Mouse (Mus musculus): ENCODE measurements around the gene E330009J07Rik.

The E330009J07Rik gene

DNA sequence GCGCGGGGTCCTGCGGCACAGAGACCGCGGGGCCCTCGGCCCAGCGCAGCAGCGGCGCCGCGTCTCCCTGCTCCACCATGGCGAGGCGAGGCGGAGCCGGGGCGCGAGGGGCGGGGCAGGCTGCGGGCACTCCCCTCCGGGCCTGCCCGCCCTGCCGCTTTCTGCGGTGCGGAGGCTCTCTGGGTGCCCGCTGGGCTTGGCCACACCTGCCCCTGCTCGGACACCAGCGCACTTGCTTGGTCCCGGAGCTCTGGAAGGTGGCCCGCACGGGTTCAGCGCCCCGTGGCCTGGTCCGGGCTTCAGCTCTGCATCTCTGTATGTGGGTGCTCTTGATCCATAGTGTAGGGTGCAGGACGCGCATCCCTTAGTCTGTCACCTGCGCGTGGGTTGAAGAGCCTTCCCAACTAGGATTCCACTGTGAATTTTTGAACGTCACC lies at the start of gene E330009J07Rik:
Gene E330009J07Rik, minus strand, starts transcription at position 89 of the 437 bp plus-strand sequence.
- peak; percentile 70 to 78 for DNase-seq (ENCODE audit: low spot score in 2 of 2)

DNA sequence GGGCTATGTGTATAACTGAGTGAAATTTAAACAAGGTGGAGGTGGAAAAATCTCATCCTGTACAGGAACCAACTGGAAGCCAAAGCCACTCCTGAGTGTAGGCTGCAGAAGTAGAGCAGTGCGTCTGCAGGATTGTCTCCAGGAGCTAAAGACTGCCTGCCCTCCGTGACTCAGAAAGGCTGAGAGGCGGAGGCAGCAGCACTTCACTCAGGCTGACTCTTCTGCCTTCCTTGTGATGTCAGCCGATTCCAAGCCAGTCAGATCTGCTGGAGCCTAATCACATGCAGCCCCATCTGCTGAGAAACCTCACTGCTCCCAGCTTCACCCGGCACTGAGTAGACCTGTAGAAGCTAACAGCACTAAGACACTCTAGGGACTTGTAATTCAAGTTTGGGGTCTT lies 46.4 kb upstream of the E330009J07Rik start:
- DNase-seq (ENCODE audit: low spot score in 2 of 2), result no peak

DNA sequence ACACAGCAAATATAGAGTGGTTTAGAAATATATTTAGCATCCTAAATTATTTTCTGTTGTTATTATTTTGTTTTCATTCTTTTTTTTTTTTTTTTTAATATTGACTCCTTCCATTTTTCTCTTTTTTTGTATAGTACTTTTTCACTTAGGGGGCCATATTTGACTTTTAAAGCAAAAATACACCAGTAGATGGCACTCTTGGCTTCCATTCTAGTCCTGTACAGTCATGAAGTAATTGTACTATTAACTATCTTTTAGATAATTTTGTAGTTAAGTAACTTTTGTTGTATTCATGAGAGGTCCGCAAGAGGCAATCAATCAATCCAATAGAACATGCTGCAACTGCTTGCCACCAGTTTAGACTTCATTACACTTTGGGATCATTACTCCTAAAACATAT lies 43.8 kb upstream of the E330009J07Rik start:
- DNase-seq (ENCODE audit: low spot score in 2 of 2), result no peak

DNA sequence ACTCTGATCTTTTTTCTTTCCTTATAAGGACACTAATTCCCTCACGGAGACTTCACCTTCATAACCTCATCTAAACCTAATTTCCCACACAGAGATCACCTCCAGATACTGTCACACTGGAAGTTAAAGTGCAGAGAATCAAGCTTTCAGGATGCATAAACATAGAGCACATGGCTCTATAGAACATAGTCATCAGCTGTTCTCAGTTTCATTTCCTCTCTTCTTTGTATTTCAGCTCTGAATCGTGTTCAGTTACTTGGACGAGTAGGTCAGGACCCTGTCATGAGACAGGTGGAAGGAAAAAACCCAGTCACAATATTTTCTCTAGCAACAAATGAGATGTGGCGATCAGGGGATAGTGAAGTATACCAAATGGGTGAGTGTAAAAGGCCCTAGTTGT lies 40.2 kb upstream of the E330009J07Rik start:
- DNase-seq (ENCODE audit: low spot score in 2 of 2), result peak; percentile 8 to 11

DNA sequence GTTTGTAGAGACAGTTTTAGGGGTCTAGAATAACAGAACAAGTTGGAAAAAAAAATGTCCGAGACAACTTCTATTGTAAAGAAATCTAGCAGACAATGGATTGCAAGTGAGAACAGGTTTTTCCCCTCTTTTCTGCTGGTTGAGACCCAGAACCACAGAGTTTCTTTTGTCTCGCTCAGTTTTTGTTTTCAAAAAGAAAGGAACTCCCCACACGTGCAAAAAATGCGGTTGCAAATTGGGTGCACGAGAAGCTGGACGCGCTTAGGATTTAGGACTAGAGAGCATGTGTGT lies 35.7 kb upstream of the E330009J07Rik start:
- peak; percentile 1 to 2 for DNase-seq (ENCODE audit: low spot score in 2 of 2)

DNA sequence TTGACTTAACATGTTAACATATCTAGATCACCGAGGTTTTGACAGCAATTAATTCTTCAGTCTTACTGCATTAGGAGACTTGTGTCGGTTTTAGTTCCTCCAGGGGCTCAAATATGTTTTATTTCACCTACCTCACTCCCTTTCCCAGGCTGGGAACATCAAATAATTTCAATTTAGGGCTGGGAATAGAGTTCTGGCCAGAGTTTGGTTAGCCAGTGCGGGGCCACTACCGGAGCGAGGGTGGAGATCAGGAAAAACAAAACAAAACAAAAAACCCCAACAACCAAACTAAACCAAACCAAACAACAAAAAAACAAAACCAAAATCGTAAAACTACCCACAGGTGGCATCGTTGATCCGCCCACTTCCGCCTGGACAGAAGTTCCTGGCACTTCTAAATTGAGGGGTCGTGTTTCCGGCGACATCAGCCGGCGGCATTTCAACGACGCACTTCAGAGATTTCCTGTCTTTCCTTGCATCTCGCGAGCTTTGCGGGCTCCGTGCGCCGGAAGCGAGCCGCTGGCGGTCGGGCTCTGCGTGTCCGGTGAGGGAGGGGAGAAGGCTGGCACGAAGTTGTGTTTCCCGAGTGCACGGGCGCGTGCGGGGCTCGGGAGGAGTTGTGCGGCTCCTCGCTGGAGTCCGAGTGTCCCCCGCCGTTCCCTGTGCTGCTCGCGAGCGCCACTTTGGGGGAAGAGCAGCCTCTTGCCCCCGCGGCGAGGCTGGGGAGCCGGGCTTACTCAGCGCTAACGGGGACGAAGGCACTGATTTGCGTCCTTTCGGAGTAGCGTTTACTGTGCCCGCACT lies 35.2 kb upstream of the E330009J07Rik start, which contains the start of gene Ssbp1:
Gene Ssbp1, plus strand, starts transcription at position 437 of the 804 bp plus-strand sequence.
- DNase-seq (ENCODE audit: low spot score in 2 of 2), result peak; percentile 90 to 93

DNA sequence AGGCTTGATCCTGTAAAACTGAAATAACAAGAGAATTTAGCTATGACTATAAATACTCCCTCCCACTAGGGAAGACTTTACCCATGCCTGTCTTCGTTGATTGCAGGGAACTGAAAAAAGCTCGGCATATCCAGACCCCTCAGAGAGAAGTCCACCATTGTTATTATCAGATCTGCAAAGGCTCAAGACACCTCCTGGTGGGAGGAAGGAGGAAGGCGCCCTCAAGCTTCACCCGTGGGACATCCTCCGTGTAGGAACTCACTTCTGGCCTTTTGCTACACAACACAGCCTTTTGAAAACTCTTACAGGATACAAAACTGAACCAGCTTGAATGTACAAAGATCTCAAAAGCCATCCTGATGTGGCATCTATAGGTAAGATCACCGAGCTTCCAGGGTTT lies 29.8 kb upstream of the E330009J07Rik start:
- no peak for DNase-seq (ENCODE audit: low spot score in 2 of 2)

DNA sequence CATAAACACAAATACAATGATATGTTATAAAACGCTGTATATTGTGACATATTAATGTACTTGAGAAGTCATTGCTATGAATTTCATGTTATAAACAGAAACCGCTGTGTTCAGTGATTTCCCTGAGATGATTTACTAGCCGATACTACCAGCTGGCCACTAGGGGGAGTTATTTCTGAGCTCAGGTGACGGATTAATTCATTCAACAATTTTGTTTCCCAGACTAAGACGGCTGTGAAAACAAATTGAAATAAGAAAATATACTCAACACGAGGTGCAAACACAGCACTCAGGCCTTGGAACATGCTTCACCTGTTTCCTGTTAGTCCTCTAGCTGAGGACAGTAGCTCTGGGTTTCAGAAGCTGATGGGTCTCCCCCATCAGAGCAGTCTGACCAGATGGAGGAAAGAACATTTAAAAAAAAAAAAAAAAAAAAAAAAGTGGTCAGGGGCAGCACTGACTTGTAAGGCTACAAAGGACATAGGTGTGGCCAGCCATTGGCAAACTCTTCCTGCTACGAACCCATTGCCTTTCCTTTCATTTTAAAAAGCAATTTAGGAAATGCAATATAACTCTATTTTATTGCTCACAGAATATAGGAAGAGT lies 18.6 kb upstream of the E330009J07Rik start:
- no peak for DNase-seq (ENCODE audit: low spot score in 2 of 2)

DNA sequence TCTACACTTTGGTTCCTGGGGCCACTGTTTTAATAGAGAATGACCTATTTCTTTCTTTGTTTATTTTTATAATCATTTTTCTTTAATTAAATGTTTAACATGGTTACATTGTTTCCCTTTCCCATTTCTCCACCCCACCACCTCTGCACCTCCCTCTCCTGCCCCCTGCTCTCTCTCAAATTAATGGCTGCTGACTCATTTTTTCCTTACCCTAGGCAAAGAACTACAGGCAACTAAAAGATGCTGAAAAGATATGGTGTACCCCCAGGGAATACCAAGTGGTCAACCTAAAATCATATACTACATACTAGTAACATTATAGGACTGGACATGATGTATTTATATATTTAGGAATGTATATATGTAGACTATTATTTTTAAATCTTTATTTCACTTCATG lies 12.7 kb upstream of the E330009J07Rik start:
- DNase-seq (ENCODE audit: low spot score in 2 of 2), result no peak

DNA sequence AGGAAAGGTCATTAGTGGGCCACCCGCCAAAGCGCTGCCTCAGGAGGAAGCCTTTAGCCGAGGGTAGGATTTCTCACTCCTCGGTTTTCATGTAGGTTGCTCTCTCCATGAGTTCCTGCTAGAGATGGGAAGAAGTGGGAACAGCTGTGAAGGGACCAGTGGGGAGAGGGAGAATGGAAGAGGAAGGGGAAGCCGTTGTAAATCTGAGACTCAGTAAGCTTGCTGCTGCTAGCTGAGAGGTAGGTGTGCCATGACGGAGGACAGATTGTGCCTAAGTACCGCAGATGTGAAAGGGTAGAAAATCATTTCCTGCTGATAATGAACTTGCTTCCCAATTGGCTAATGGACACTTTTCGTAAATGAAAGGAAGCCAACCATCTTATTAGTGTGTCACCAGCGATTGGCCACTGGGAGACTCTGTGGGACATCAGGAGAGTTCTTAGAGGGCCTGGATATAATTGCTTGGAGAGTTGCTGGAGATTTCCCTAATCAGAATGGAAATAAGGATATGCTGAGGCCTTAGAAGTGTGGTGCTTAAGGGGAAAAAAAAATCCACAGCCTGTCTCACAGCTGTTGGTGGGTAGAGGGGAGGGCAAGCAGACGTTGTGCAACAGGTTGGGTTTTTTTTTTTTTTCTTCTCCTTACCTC lies 7.5 kb upstream of the E330009J07Rik start:
- no peak for DNase-seq (ENCODE audit: low spot score in 2 of 2)

DNA sequence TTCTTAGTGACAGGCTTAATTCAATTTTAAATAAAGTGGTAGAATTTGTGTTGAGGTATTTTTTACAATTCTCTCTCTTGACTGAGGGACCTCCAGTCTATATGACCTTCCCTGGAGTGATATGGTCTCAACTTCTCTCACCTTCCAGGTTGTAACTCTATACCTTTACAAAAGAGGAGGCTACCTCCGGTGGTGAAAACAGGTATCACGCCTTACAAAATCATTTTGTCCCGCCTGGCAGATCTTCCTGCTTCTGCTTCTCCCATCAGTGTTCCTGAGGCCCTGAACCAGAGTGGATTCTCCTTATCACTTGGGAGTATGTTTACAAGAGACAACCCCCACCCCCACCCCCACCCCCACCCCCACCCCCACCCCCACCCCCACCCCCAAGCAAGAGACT lies 5.8 kb upstream of the E330009J07Rik start:
- no peak for DNase-seq (ENCODE audit: low spot score in 2 of 2)

DNA sequence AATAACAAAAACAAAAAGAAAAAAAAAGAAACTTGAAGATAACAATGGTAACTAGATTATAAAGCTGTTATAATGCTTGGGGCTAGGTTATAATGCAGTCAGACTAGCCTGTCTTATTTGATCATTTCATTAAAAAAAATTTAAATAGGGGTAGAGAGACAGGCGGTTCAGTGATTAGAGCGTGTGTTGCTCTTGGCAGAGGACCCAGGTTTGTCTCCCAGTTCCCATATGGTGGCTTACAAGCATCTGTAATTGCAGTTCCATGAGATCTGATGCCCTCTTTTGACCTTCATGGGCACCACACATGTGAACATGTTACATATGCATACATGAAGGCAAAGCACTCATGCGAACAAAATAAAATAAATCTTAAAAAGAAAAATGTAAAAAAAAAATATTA lies 5.3 kb upstream of the E330009J07Rik start:
- DNase-seq (ENCODE audit: low spot score in 2 of 2), result no peak

DNA sequence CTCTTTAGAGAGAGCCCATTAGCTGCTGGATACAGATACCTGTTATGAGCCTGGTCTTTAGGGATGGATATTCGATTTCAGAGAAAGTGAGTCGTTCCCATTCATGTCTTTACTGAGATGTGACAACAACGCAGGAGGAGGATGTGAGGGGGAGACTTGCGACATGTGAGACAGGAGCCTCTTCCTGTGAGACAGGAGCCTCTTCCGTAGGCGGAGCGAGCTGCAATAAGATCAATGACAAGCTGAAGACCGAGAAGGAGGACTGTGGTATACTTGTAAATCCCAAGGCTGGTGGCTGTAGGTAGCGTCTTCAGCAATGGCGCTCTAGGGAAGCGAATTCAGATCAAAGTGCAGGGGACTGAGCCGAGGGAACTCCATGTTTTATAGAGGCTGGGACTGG lies 3.8 kb upstream of the E330009J07Rik start:
- DNase-seq (ENCODE audit: low spot score in 2 of 2), result peak; percentile 7 to 12

DNA sequence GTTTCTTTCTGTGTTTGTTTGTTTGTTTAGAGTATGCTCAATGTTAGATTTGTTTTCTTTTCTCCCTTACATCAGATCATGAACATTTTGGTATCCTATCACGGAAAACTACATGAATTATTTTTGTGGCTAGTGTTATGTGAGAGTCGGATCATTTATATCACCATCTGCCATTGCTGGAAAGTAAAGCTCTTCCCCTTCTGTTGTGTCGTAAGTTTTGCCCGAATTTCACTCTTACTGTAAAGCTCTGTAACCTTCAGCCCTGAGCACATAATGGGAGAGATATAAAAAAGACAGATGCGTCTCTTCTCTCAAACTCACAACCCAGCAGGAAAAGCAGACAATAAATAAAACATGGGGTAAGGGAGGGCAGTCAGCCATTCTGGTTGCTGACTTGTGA lies 3.0 kb upstream of the E330009J07Rik start, which contains the start of gene Wee2:
Gene Wee2, plus strand, starts transcription at position 153 of the 400 bp plus-strand sequence.
- DNase-seq (ENCODE audit: low spot score in 2 of 2), result no peak

DNA sequence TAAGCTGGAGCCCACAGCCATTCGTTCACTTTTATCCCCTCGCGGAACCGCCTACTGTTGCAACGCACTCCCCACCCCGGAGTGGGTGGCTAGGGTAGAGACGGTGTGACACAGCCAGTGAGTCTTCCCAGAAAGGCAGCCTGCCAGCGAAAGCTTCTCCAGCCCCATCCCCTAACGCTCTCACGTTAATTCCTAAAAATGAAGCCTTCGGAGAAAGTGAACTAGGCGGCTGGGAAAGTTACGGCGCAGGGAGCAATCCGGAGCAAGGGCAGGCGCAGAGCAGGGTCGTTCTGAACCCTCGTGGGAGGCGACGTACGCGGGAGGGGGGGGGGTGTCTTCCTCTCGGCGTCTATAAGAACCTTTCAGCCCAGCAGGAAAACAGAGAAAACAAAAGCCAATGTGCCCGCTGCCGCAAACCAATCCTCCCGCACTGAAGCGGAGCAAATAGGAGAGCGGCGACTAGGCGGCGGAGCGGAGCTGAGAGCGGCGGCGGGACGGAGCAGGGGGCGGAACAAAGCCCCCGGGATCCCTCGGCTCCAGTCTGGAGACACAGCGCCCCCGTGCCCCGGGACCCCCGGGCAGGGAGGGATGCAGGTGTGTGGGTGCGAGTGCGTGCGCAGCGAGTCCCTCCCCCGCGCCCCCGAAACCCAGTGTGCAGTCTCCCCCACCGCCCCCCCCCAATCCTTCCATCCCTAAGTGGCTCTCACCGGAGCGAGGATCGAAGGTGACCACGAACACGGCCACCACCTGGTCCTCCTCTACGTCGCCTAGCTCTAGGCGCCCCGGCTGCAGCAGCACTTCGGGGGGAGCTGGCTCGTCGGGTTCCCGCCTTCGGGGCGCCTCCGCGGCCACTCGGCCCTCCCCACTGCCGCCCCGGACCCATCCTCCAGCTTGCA lies 536 bp downstream of the E330009J07Rik start:
- peak in 1 of 2 experiments; percentile 7 for DNase-seq (ENCODE audit: low spot score in 2 of 2)

DNA sequence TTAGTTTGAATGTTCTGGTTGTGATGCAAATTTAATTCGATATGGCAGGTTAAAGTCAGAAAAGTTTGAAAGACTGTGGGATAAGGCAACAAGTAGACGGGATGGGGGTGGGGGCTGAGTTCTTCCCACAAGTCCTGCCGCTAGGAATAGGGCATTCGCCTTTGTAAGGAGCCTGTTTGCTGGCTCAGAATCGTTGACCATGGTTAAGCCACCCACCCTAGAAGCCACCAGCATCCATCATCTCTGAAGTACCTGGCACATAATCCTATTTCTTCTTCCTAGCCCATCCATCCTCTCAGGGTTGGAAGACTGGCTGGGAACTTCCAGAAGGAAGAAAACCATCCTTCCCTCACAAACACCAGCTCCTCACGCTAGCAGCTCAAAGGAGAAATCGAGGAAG lies 1.2 kb downstream of the E330009J07Rik start:
- no peak for DNase-seq (ENCODE audit: low spot score in 2 of 2)

DNA sequence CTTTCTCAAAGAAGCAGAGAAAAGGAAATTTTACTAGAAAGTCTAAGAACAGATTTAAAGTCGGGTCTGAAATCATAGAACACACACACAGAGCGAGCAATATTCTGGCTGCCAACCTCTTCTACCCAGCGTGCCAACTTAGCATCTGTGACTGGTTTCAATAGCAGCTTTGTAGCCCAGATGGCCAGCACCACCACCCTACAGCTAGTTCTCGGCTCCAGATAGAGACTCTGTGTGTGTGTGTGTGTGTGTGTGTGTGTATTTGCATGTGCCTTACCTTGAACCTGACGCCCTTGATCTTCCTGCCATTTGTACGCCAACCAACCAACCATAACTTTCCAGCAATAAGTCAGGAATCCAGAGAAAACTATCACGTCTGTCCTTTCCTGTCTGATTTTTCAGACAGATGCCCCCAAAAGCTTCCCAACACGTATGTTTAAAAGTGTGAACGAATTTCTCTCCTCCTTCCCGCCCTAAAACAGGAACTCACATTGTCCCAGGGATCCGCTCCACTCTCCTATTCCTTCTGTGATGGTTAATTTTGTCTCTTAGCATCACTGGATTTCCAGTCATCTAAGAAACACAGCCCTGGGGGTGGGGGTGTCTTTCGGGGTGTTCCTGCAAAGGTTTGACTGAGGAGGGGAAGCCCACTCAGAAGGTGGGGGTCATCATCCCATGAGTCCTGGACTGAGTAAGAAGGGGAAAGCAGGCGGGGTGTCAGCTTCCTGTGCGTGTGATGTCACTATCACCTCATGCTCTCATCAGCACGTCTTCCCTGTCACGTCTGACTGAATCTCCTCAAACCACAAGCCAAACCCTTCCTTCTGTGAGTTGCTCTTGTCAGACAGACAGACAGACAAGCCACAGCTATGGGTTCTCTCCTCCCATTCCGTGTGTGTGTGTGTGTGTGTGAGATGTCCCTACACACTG lies 3.3 kb downstream of the E330009J07Rik start:
- peak; percentile 17 to 29 for DNase-seq (ENCODE audit: low spot score in 2 of 2)

DNA sequence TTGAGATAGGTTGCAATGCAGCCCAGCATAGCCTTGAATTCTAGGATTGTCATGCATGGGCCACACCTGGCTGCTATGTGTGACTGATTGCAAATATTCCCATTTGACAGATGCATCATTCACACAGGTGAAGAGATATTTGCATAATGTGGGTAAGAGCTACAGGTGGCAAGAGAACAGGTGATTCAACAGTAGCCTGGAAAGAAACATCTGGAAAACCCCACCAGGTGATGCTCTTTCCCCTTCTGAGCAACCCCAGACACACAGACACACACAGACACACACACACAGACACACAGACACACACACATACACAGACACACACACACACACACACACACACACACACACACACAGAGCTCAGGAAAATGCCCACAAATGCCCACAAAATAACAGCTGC lies 4.1 kb downstream of the E330009J07Rik start:
- no peak for DNase-seq (ENCODE audit: low spot score in 2 of 2)

DNA sequence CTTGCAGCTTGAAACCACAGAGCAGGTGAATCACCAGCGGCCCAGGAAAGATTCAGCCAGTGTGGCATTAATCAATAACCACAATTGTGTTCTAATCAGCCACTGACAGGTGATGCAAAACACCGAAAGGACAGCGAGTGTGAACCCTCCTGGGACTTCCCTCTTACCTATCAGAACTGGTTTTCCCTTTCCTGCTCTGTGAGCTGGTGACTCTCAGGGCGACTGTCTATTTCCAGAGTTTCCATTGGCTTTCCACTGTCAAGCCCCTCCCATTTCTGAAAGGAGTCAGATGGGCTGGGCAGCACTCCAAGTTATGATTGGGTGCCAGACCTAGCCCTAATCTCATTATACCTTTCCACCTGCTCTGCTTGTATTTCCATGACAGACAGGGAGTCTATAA lies 4.6 kb downstream of the E330009J07Rik start:
- no peak for DNase-seq (ENCODE audit: low spot score in 2 of 2)

DNA sequence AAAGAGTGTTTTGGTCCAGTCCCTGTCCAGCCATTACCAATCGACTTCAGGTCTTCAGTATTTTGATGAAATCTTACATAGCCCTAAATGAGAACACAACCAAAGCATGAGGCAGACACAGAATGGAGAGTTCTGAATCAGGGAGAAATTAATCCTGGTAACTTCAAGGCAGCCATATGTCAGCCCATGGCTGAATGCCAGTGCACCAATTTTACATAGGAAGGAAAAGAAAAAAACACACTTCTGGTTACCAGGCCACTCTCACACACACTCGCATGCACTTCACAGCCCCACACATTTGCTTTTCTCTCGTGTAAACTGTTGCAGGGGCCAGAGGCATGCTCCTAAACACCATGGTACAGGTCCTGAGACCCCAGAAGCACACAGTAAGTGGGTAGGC lies 5.1 kb downstream of the E330009J07Rik start:
- DNase-seq (ENCODE audit: low spot score in 2 of 2), result no peak

DNA sequence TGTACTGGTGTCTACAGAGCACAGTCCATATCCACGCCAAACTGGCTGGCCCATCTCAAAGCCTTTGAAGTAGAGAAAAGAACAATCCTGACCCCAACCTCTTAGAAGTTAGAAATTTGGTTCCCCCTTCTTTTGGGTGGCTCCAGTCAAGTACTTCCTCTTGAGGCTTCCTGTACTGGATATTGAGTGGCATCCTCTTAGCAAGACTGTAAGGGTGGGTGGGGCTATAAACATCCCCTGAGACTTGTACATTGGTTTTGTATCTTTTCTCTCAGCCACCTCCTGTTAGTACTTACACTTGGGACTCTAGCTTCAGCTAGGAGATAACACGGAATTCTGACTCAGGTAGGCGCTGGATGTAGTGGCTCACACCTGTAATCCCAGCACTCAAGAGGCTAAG lies 5.7 kb downstream of the E330009J07Rik start:
- DNase-seq (ENCODE audit: low spot score in 2 of 2), result peak; percentile 71 to 74
